Mouse (Mus musculus) gastrocnemius, adult 18-20 months (tissue): ENCODE data around the gene Gm26620. TPM values are rescaled to one million over a fixed set of nuclear protein-coding genes. Genes with fewer than 3 reads are reported as not detected.

Source experiments
- DNase-seq: peaks from one replicate; pipeline ENCODE4 v3.0.0; 2021; ENCODE audit warnings: low spot score
- total RNA-seq, 2 experiments: library from RNA; stranded (reverse); gene quantifications; 2 replicates each; pipeline ENCODE4 v1.2.3; 2021

Gm26620 gene
- total RNA-seq, 2 experiments from 2014 or later: 0.47 TPM; not detected in 1

- no peak for DNase-seq
These were observed 27.2 kb downstream of the Gm26620 start for GRCm38 (mm10) chr1:170911907-170912660.

DNA sequence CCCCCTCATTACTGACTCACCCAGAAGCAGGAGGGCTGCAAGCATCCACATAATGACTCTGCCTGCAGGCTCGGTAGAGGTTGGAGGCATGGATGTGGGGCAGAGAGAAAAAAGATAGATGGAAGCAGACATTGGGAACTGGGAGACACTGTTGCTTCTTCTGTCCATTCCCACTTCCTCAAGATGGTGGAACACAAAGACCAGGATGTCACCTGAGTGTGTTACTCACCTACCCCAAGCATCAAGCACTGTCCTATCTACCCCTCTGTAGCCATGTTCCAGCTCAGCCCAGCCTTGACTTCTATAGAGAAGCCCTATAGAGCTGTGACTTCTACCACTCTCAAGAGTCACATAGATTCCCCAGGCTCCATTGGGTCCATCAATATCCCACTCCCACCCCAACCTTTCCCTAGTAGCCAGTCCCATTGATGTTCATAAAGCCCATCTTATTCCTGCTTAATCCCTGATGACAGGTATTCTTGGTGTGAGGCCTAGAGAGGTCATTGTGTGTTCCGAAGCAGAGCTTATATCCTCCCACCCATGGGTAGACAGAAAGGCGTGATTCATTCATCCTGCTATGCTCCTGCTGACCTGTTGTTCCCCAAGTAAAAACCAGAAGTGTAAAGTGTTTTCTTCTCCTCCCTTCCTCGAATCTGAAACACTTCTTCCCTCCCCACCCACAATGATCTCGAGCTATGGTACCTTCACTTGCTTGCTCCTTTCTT, 28.2 kb downstream of the Gm26620 start, which contains the start of gene Fcrlb:
Gene Fcrlb, minus strand, starts transcription at position 51 of the 725 bp plus-strand sequence.
- no peak for DNase-seq

GRCm38 (mm10) chr1:170915657-170916056, 30.8 kb downstream of the Gm26620 start:
- no peak for DNase-seq

- no peak for DNase-seq
These were observed 34.4 kb downstream of the Gm26620 start for GRCm38 (mm10) chr1:170919308-170919707.

- peak; percentile 7 for DNase-seq
These were observed 39.6 kb downstream of the Gm26620 start for GRCm38 (mm10) chr1:170924485-170924884.

DNA sequence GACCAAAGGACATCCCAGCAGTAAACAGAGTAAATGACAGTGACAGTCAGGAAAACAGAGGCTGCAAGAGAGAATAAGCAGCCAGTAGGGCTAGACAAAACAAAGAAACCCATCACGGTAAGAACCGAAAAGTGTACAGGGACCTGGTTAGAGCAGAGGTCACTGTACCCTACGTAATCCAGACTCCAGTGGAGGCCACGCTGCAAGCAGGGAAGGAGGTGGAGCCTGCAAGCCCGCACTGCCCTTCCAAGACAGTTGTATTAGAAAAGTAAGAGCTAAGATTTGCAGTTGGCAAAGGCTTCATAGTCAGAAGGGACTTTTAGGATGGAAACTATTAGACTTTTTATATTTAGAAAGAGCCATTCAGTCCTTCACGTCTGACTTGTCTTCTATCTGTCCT, 42.1 kb downstream of the Gm26620 start:
- DNase-seq: no peak

GRCm38 (mm10) chr1:170927378-170927777, 42.5 kb downstream of the Gm26620 start, which contains the start of gene Fcrla:
Gene Fcrla, minus strand, starts transcription at chr1:170927583.
- no peak for DNase-seq

DNA sequence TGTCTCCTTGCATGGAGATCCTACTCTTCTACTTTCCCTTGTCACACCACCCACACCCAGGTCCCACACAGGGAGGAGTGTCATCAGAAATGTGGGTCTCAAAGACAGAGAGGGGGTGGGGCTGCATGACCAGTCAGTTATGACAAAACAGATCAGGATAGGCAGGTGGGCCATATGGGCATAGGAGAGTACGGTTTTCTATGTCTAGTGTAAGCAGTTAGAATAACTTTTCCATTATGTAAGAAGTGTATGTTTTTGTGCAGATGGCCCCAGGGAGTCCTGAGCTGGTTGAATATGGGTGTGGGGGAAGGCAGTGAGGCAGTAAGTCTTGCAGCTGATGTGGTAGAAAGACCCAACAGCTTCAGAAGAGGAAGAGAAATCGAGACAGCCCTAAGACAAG, 43.6 kb downstream of the Gm26620 start:
- DNase-seq: no peak

DNA sequence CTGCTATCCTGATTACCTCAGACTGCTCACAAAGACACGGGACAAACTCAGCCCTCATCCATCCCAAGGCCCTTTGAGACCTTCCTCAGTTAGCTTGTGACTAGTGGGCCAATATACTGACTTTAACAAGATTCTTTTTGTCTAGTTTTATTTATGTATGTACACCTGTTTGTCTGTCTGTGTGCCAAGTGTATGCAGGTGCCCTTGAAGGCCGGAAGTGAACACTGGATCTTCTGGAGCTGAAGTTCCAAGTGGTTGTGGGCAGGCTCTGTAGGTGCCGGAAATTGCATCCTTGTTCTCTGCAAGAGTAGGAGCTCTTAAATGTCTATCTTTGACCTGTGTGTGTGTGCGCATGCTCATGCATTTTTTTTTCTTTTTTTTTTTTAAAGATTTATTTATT, 44.4 kb downstream of the Gm26620 start:
- DNase-seq: no peak

- DNase-seq: no peak
These were observed 47.2 kb downstream of the Gm26620 start for GRCm38 (mm10) chr1:170932043-170932442.

GRCm38 (mm10) chr1:170933386-170933920, 48.6 kb downstream of the Gm26620 start:
- no peak for DNase-seq

GRCm38 (mm10) chr1:170933940-170934339, 49.1 kb downstream of the Gm26620 start:
- no peak for DNase-seq

DNA sequence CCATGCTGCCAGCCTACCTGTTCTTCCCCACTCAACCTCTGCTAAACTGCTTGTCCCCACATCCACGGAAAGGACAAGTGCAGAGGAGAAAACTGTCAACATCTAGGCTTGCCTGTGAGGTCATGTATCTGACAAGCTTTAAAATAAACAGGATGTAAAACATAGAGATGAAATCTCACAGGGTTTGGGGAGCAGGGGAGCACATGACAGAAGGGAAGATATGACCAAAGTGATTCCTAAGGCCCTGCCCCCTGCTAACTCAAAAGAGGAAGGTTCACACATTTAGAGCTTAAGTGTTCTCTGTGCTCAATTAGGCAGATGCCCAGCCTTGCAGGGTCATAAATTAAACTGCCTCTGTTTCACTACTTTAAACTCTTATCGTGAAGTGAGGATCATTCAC, 49.5 kb downstream of the Gm26620 start:
- DNase-seq: no peak

Other genes starting within 250 kb of the Gm26620 start
- gene Olfml2b, start 240.5 kb upstream of the Gm26620 start, total RNA-seq: 1 to 10 TPM; 2.8 to 3.3 TPM
- gene Atf6, start 17.3 kb upstream of the Gm26620 start, total RNA-seq: 10 to 100 TPM; 17.0 to 17.7 TPM
- gene Dusp12, start 475 bp downstream of the Gm26620 start, total RNA-seq: 1 to 10 TPM; 4.1 to 5.5 TPM
- gene Fcrlb, start 27.9 kb downstream of the Gm26620 start, total RNA-seq: not detected
- not detected for gene Fcrla, start 42.5 kb downstream of the Gm26620 start, total RNA-seq
- 1 to 10 TPM; 2.3 to 2.4 TPM for gene Fcgr2b, start 91.5 kb downstream of the Gm26620 start, total RNA-seq
- not detected for gene Fcgr4, start 133.9 kb downstream of the Gm26620 start, total RNA-seq
- 1 to 10 TPM; 1.8 to 4.4 TPM for gene Fcgr3, start 179.9 kb downstream of the Gm26620 start, total RNA-seq
- 1 to 10 TPM; 1.2 to 2.0 TPM for gene Cfap126, start 228.9 kb downstream of the Gm26620 start, total RNA-seq